Mouse (Mus musculus) limb, embryonic 11.5 days (tissue): ENCODE results near the gene Esyt1. TPM values are rescaled to one million over a fixed set of nuclear protein-coding genes. Genes with fewer than 3 reads are reported as not detected.
"Not testable (repeated sequence)": the region's sequence is repeated elsewhere in the genome, so short reads cannot be mapped to it uniquely, and the experiment has no call there.

ENCODE experiments used
- ATAC-seq: fragments of 200-750 bp; cut with Nextera tagmentation; 2 replicates; pipeline ENCODE4 v1.8.0; 2017; ENCODE audit warnings: low read depth; ENCODE audit not compliant: insufficient number of reproducible peaks, low FRiP score, low TSS enrichment
- DNase-seq: peaks from one replicate; pipeline ENCODE4 v3.0.0-alpha.2; 2015; ENCODE audit warnings: low spot score
- H3K27ac ChIP-seq: fragments of 300-500 bp; sonication (generic); replicated peaks from 2 replicates; pipeline ENCODE4 v1.5.1; 2014; ENCODE audit warnings: low read depth, mild to moderate bottlenecking, low read length
- H3K27me3 ChIP-seq: fragments of 300-500 bp; sonication (generic); 2 replicates; pipeline ENCODE4 v1.6.1; 2014; ENCODE audit warnings: mild to moderate bottlenecking, low read length, mixed read lengths; ENCODE audit not compliant: control insufficient read depth, insufficient read depth
- H3K36me3 ChIP-seq: fragments of 300-500 bp; sonication (generic); 2 replicates; pipeline ENCODE4 v1.6.1; 2014; ENCODE audit warnings: mild to moderate bottlenecking, low read length, moderate library complexity, mixed read lengths; ENCODE audit not compliant: control insufficient read depth, insufficient read depth
- H3K4me1 ChIP-seq: fragments of 300-500 bp; sonication (generic); 2 replicates; pipeline ENCODE4 v1.6.1; 2014; ENCODE audit warnings: low read length, mixed read lengths; ENCODE audit not compliant: control insufficient read depth, insufficient read depth
- H3K4me2 ChIP-seq: fragments of 300-500 bp; sonication (generic); 2 replicates; pipeline ENCODE4 v1.6.1; 2014; ENCODE audit warnings: low read depth, mild to moderate bottlenecking, moderate library complexity; ENCODE audit not compliant: severe bottlenecking
- H3K4me3 ChIP-seq: fragments of 300-500 bp; sonication (generic); 2 replicates; pipeline ENCODE4 v1.5.1; 2014; ENCODE audit warnings: low read depth, low read length
- H3K9ac ChIP-seq: fragments of 300-500 bp; sonication (generic); 2 replicates; pipeline ENCODE4 v1.6.1; 2014; ENCODE audit warnings: mild to moderate bottlenecking, low read length
- H3K9me3 ChIP-seq: fragments of 300-500 bp; sonication (generic); 2 replicates; pipeline ENCODE4 v1.6.1; 2016; ENCODE audit warnings: low read length; ENCODE audit not compliant: control insufficient read depth
- whole genome bisulfite sequencing: fragments of 180-500 bp; shearing (Covaris S2); extraction: QIAGEN DNeasy Blood & Tissue Kit; methylation state at CpG from one replicate; pipeline ENCODE4 v1.1.7; 2014; 5-methylcytosine and 5-hydroxymethylcytosine counted together
- polyA plus RNA-seq: library from polyadenylated mRNA; unstranded; fragments of >200 nt; fragmentation: Nextera tagmentation; extraction: Ambion mirVana; gene quantifications from 2 replicates; pipeline ENCODE4 v1.2.1, GENCODE M21; 2014

Gene Esyt1
- polyA plus RNA-seq, 1 experiment from 2014 or later, result 7.6 TPM

DNA sequence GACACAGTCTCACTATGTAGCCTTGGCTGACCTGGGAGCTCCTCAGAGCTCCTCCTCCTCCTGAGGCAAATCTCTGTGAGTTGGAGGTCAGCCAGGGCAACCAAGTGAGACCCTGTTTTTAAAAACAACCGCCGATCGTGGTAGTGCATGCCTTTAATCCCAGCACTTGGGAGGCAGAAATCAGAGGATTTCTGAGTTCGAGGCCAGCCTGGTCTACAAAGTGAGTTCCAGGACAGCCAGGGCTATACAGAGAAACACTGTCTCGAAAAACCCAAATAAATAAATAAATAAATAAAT, 20.4 kb downstream of the Esyt1 start:
- not testable (repeated sequence) for DNase-seq, ATAC-seq, H3K9ac ChIP-seq, H3K27ac ChIP-seq, H3K4me3 ChIP-seq, H3K9me3 ChIP-seq, H3K36me3 ChIP-seq, H3K4me1 ChIP-seq, H3K4me2 ChIP-seq, H3K27me3 ChIP-seq
- 91% methylated on average over 5 of the region's 5 CpGs for WGBS

GRCm38 (mm10) chr10:128504641-128505370, 20.9 kb downstream of the Esyt1 start:
- Histone ChIP-seq H3K27me3 (no peaks in the 10 kb centered on the region), H3K9ac (no peak overlapping the region), H3K4me1 (no peaks in the 10 kb centered on the region), H3K27ac (no peak overlapping the region), H3K36me3 (0 out of 2 replicates have a peak, but pooled peaks cover 2% of the 10 kb centered on the region), H3K4me3 (no peak overlapping the region), H3K4me2 (no peak overlapping the region), H3K9me3 (no peaks in the 10 kb centered on the region)
- 77% methylated on average over 9 of the region's 9 CpGs for WGBS
- ATAC-seq, result no peak
- DNase-seq, result no peak

- ATAC-seq, result no peak
- 87% methylated on average over 3 of the region's 3 CpGs for WGBS
- H3K9ac ChIP-seq, result no peak overlapping the region
Measured at GRCm38 (mm10) chr10:128504012-128504411, 21.7 kb downstream of the Esyt1 start.

DNA sequence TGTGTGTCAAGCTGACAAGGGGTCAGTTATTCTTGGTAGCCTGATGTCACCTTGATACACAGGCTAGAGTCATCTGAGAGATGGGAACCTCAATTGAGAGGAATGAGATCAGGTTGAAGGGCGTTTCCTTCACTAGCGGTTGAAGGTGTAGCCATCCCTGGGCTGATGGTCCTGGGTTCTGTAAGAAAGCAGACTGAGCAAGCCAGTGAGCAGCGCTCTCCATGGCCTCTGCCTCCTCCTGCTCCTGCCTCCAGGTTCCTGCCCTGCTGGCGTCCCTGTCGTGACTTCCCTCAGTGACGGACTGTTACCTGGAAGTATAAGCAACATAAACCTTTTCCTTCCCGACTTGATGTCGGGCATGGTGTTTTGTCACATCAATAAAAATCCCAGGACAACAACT, 22.1 kb downstream of the Esyt1 start:
- WGBS, result 74% methylated on average over 8 of the region's 8 CpGs
- DNase-seq (no peak), ATAC-seq (no peak)
- H3K9me3 ChIP-seq, result no peaks in the 10 kb centered on the region
- no peaks in the 10 kb centered on the region for H3K4me1 ChIP-seq
- no peaks in the 10 kb centered on the region for H3K27me3 ChIP-seq
- no peaks in the 10 kb centered on the region for H3K36me3 ChIP-seq
- no peak overlapping the region for H3K9ac ChIP-seq
- no peak overlapping the region for H3K4me3 ChIP-seq
- H3K27ac ChIP-seq, result no peak overlapping the region
- H3K4me2 ChIP-seq, result no peak overlapping the region

More at GRCm38 (mm10) chr10:128504012-128504411, 21.7 kb downstream of the Esyt1 start:
- Histone ChIP-seq H3K27ac (no peak overlapping the region), H3K27me3 (no peaks in the 10 kb centered on the region), H3K4me1 (no peaks in the 10 kb centered on the region), H3K4me3 (no peak overlapping the region), H3K36me3 (no peaks in the 10 kb centered on the region), H3K4me2 (no peak overlapping the region), H3K9me3 (no peaks in the 10 kb centered on the region)
- no peak for DNase-seq

DNA sequence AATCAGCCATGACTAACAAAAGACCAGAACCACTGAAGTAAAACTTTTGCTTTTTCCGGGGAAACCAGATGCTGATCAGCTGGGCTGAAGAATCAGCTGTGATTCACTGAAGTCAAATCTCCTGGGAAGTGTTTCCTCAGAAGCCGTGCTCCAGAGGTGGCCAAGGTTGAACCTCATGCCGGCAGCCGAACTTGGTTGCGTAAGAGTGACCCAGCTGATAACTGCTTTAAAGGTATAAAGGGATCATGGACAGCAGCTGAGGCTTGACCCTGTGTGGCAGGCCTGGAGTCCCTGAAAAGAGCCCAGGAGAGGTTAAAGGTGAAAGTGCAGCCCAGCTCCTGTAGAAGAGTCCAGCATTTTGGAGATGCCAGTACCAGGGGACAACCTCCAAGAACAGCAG, 23.3 kb downstream of the Esyt1 start:
- H3K9ac ChIP-seq, result no peak overlapping the region
- no peak overlapping the region for H3K27ac ChIP-seq
- no peaks in the 10 kb centered on the region for H3K36me3 ChIP-seq
- H3K4me3 ChIP-seq, result no peak overlapping the region
- H3K4me2 ChIP-seq, result no peak overlapping the region
- ATAC-seq (no peak), DNase-seq (no peak)
- H3K9me3 ChIP-seq, result no peaks in the 10 kb centered on the region
- WGBS, result 84% methylated on average over 5 of the region's 5 CpGs
- no peaks in the 10 kb centered on the region for H3K4me1 ChIP-seq
- H3K27me3 ChIP-seq, result no peaks in the 10 kb centered on the region

GRCm38 (mm10) chr10:128499116-128499671, 26.5 kb downstream of the Esyt1 start:
- Histone ChIP-seq H3K27me3 (no peaks in the 10 kb centered on the region), H3K4me3 (peak overlapping the region; percentile 51), H3K4me2 (peak overlapping the region; percentile 72), H3K9me3 (no peaks in the 10 kb centered on the region), H3K4me1 (peaks cover 8% of the 10 kb centered on the region), H3K27ac (peak overlapping the region; percentile 39; the same call in 1 of the 2 replicates), H3K9ac (peak overlapping the region; percentile 56), H3K36me3 (no peaks in the 10 kb centered on the region)
- ATAC-seq (peak; percentile 31; the same call in 1 of the 2 replicates), DNase-seq (peak; percentile 70)
- WGBS, result 4% methylated on average over 21 of the region's 21 CpGs

DNA sequence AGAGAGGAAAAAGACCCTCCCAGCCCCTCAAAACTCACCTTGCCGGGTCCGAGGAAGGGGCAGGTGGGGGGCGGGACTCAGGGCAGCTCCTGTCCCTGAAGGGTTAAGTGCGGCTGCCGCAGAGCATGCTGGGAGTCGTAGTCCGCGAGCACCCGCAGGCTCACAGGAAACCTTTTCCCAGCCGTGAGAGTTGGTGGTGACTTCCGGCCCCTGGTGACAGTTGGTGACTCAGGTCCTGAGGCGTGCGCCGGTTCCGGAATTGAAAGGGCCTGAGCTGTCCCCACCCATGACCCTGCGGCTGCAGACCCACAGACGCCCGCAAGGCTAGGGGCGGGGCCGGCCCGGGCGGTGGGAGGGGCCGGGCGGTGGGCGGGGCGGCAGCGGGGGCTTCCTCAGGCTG, 27.1 kb downstream of the Esyt1 start, which contains the start of gene Myl6b:
TSS of gene Myl6b (minus strand) at position 96 of the 400 bp plus-strand sequence.
- Histone ChIP-seq H3K36me3 (no peaks in the 10 kb centered on the region), H3K4me3 (peak within 1 kb of the TSS; percentile 51), H3K27ac (peak within 1 kb of the TSS; percentile 39; the same call in 1 of the 2 replicates), H3K9me3 (no peaks in the 10 kb centered on the region), H3K4me2 (peak within 1 kb of the TSS; percentile 72), H3K4me1 (peaks cover 8% of the 10 kb centered on the region), H3K27me3 (no peaks in the 10 kb centered on the region), H3K9ac (peak within 1 kb of the TSS; percentile 56)
- DNase-seq (peak; percentile 96), ATAC-seq (peak; percentile 84)
- under 1% methylated on average over 26 of the region's 27 CpGs for WGBS

GRCm38 (mm10) chr10:128497134-128497737, 28.4 kb downstream of the Esyt1 start:
- Histone ChIP-seq H3K4me1 (peaks cover 8% of the 10 kb centered on the region), H3K4me3 (no peak overlapping the region), H3K4me2 (no peak overlapping the region)

More at GRCm38 (mm10) chr10:128497134-128497737, 28.4 kb downstream of the Esyt1 start:
- 48% methylated on average over 6 of the region's 6 CpGs for WGBS
- no peak for DNase-seq
- Histone ChIP-seq H3K36me3 (no peaks in the 10 kb centered on the region), H3K27me3 (no peaks in the 10 kb centered on the region), H3K9me3 (no peaks in the 10 kb centered on the region), H3K27ac (no peak overlapping the region), H3K9ac (no peak overlapping the region)
- ATAC-seq, result no peak
